Mouse (Mus musculus) megakaryocyte, embryonic 14.5 days (primary cell): ENCODE data around the gene Kctd4.

Source experiments
- FLI1 ChIP-seq: IDR thresholded peaks from 2 replicates; pipeline ENCODE4 v1.6.1; 2012; ENCODE audit warnings: low read length, inconsistent platforms, mixed read lengths
- GATA1 ChIP-seq: IDR thresholded peaks from 3 replicates; pipeline ENCODE4 v1.6.1; 2012; ENCODE audit warnings: mixed read lengths, low read length, inconsistent platforms, borderline replicate concordance

- TF ChIP-seq GATA1 = no peak
- no peak for TF ChIP-seq FLI1
Measured at GRCm38 (mm10) chr14:76001781-76002180, 47.0 kb downstream of the Kctd4 start.
